Mouse (Mus musculus) heart, embryonic 15.5 days (tissue): ENCODE measurements at regions not wholly inside any gene's neighbourhood (a gene's known extent, or its start where the extent isn't known, plus 50 kb on each side); places are given as distances from the start of the nearest gene placed in this dataset.

ENCODE experiments used
- ATAC-seq: fragments of 200-750 bp; cut with Nextera tagmentation; replicated peaks from 2 replicates; pipeline ENCODE4 v1.8.0; 2017; ENCODE audit warnings: low read depth, moderate TSS enrichment; ENCODE audit not compliant: insufficient number of reproducible peaks, insufficient read depth, low FRiP score
- H3K27ac ChIP-seq: fragments of 300-500 bp; sonication (generic); 2 replicates; pipeline ENCODE4 v1.5.1; 2015; ENCODE audit warnings: mild to moderate bottlenecking, inconsistent platforms
- H3K27me3 ChIP-seq: fragments of 300-500 bp; sonication (generic); 2 replicates; pipeline ENCODE4 v1.6.1; 2015; ENCODE audit warnings: inconsistent platforms
- H3K36me3 ChIP-seq: fragments of 300-500 bp; sonication (generic); 2 replicates; pipeline ENCODE4 v1.6.1; 2015; ENCODE audit warnings: mild to moderate bottlenecking, inconsistent platforms
- H3K4me1 ChIP-seq: fragments of 300-500 bp; sonication (generic); replicated peaks from 2 replicates; pipeline ENCODE4 v1.6.1; 2015; ENCODE audit warnings: inconsistent platforms
- H3K4me2 ChIP-seq: fragments of 300-500 bp; sonication (generic); 2 replicates; pipeline ENCODE4 v1.6.1; 2015; ENCODE audit warnings: inconsistent platforms, mild to moderate bottlenecking, moderate library complexity
- H3K4me3 ChIP-seq: fragments of 300-500 bp; sonication (generic); 2 replicates; pipeline ENCODE4 v1.5.1; 2015; ENCODE audit warnings: mild to moderate bottlenecking, inconsistent platforms
- H3K9ac ChIP-seq: fragments of 300-500 bp; sonication (generic); 2 replicates; pipeline ENCODE4 v1.6.1; 2015; ENCODE audit warnings: mild to moderate bottlenecking, inconsistent platforms
- H3K9me3 ChIP-seq: fragments of 300-500 bp; sonication (generic); replicated peaks from 2 replicates; pipeline ENCODE4 v1.6.1; 2016; ENCODE audit warnings: inconsistent platforms
- WGBS: fragments of 180-500 bp; shearing (Covaris S2); methylation state at CpG from one replicate; pipeline ENCODE4 v1.1.7; 2015; ENCODE audit warnings: mixed read lengths; 5-methylcytosine and 5-hydroxymethylcytosine counted together

DNA sequence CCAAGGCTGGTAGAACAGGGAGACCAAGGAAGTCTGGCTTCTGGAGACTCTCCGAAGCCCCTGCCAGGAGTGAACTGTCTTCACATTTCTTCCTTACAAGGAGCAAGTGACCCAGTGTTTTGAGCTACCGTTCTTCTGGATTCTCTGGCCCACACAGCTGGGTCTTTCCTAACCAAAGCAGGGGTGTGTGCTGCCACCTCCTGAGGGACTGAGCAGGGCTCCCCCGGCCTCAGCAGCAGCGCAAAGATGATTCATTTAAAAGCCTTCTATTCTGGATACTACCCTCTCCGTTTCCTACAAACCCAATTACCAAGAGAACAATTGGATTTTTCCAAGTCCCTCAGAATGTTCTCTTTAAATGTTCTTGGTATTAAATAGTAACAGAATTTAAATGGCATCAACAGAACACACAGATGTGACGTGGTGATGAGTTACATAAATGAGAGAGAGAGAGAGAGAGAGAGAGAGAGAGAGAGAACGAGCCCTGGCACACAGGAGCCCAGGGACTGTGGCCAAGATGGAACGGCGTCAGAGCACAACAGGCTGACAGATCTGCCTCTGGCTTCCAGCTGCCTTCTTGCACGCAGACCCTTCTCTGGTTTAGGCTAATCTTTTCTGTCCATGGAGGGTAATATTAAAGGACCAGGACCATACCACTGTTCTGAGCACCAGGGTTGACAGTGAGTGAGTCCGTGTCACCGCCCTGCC is 191.6 kb downstream of the Agtpbp1 start:
- Histone ChIP-seq H3K27me3 (no peaks in the 10 kb centered on the region), H3K4me1 (no peaks in the 10 kb centered on the region), H3K4me2 (no peak overlapping the region), H3K27ac (no peak overlapping the region), H3K36me3 (no peaks in the 10 kb centered on the region), H3K9me3 (no peaks in the 10 kb centered on the region), H3K4me3 (no peak overlapping the region), H3K9ac (no peak overlapping the region)
- 70% methylated on average over 12 of the region's 12 CpGs for WGBS
- no peak for ATAC-seq

DNA sequence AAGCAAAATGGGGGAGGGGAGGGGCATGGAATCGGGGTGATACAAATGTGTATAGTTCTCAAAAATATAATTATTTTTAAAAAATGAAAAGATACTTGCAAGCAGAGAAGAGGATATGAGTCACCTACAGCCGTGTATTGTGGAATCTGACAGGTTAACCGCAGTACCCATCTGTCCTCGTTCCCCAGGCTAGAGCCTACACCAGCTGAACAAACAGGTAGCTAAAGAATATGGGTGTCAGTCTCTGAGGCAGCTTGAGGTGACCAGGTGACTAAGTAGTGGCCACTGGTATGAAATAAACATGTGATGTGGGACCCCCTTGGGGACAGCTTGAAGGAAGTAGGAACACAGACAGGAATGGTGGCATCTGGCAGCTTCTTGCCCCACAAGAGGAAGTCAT is 192.2 kb downstream of the Agtpbp1 start:
- no peaks in the 10 kb centered on the region for H3K9me3 ChIP-seq
- H3K27me3 ChIP-seq: no peaks in the 10 kb centered on the region
- no peak for ATAC-seq
- H3K9ac ChIP-seq: no peak overlapping the region
- H3K27ac ChIP-seq: no peak overlapping the region
- H3K4me3 ChIP-seq: no peak overlapping the region
- no peak overlapping the region for H3K4me2 ChIP-seq
- 79% methylated on average over 4 of the region's 4 CpGs for WGBS
- H3K36me3 ChIP-seq: no peaks in the 10 kb centered on the region
- no peaks in the 10 kb centered on the region for H3K4me1 ChIP-seq

DNA sequence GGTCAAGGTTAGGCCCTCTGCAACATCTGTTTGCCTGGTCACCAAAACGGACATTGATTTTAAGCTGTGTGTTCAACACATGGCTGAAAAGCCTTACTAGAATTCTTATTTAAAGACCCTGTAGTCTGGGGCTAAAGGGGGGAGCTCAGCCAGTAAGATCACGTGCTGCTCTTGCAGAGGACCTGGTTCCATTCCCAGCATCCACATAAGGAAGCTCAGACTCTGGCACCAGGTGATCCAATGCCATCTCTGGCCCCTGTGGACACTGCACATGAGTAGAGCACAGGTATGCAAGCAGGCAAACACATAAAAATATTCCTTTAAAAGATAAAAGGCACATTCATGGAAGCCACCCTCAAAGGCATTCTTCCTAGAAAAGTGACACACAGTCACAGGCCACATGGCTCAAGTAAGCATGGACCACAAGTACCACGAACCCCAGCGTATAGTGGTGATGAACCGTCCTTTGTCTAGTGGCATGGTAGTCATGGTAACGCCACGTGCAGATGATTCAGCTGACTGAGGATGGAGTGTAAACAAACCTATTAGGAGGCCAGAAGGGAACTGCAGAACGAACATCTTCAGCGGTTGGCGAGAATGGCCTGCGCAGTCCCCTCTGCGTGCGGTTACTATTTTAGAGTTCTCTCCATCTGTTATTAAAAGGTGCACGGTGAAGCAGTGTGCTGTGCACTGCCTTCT is 197.3 kb downstream of the Agtpbp1 start:
- ATAC-seq: no peak
- no peak overlapping the region for H3K4me3 ChIP-seq
- no peak overlapping the region for H3K27ac ChIP-seq
- H3K4me2 ChIP-seq: no peak overlapping the region
- H3K27me3 ChIP-seq: no peaks in the 10 kb centered on the region
- H3K9ac ChIP-seq: no peak overlapping the region
- H3K4me1 ChIP-seq: no peaks in the 10 kb centered on the region
- H3K36me3 ChIP-seq: no peaks in the 10 kb centered on the region
- WGBS: 81% methylated on average over 14 of the region's 14 CpGs
- no peaks in the 10 kb centered on the region for H3K9me3 ChIP-seq

DNA sequence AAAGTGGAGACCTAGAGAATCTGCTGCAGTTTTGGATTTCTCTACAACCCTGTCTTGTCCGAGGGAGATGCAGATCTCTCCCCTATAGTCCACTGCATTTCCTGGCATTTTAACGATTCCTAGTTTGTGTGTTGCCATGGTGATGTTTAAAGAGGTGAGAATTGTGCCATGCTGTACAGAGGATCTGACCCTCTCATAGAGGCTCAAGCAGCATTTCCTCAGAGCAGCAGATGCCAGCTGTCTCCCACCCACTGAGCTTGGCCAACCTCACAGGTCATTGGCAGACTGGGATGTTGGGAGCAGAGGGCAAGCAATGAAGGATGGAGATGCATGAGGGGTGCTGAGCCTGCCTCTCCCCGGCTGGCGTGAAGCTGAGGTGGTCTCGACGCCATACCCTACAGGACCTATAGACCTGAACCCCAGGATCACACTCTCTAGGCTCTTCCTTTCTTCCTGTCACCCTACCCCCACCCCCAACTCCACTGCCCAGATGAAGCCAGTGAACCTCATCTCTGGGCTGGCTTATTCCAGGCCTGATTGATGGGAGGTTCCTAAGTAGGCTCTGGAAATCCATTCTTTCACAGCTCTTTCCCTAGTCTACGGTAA is 198.0 kb downstream of the Agtpbp1 start:
- Histone ChIP-seq H3K27ac (no peak overlapping the region), H3K4me2 (no peak overlapping the region), H3K9ac (no peak overlapping the region), H3K9me3 (no peaks in the 10 kb centered on the region), H3K4me3 (no peak overlapping the region), H3K4me1 (no peaks in the 10 kb centered on the region), H3K27me3 (no peaks in the 10 kb centered on the region), H3K36me3 (no peaks in the 10 kb centered on the region)
- 76% methylated on average over 7 of the region's 7 CpGs for WGBS
- no peak for ATAC-seq

DNA sequence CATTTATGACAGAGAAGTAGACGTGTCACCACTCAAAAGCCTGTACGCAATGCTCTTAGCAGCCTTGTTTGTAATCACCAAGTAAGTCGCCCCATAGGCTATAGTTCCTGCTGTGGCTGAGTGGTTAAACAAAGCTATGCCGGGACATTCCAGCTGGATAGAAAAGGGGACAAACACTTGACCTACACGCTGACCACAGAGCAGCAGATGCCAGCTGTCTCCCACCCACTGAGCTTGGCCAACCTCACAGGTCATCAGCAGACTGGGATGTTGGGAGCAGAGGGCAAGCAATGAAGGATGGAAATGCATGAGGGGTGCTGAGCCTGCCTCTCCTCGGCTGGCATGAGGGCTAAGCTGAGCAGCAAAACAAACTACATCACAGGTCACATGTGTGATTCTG is 199.2 kb downstream of the Agtpbp1 start:
- H3K36me3 ChIP-seq: no peaks in the 10 kb centered on the region
- WGBS: 62% methylated on average over 6 of the region's 6 CpGs
- H3K4me3 ChIP-seq: no peak overlapping the region
- H3K27ac ChIP-seq: no peak overlapping the region
- H3K4me2 ChIP-seq: no peak overlapping the region
- no peaks in the 10 kb centered on the region for H3K4me1 ChIP-seq
- no peak for ATAC-seq
- no peak overlapping the region for H3K9ac ChIP-seq
- H3K27me3 ChIP-seq: no peaks in the 10 kb centered on the region
- H3K9me3 ChIP-seq: no peaks in the 10 kb centered on the region

DNA sequence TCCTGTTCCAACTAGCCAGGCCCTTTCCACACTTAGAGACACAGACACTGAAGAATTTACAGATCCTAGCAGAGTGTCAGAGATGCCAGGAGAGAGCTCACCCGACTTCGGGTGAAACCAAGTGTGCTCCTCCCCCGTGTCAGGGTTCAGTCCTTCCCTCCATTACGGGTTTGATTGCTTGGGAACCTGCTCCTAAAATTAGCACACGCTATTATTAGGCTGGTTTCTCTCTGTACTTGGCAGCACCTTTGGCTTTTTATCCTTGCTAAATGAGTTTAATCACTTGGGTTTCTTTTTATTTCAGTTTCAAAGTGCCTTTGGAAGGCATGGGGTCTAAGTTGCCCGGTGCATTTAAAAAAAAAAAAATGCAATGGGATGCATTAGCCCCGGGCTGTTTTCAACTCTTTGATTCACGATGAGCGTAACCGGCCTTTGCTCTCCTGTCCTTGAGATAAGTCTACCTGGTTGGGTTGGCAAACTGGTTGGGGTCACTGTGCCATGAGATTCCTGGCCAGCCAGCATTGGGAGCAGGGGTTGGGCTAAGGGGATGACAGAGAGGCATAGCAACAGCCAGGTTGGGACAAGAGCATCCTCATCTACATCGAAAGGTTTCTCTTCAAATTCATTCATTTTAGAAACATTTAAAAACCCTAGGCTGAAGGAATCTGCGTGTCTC is 214.7 kb downstream of the Agtpbp1 start:
- Histone ChIP-seq H3K4me3 (no peak overlapping the region), H3K9me3 (no peaks in the 10 kb centered on the region), H3K4me1 (peaks cover 14% of the 10 kb centered on the region; the same call in 1 of the 2 replicates), H3K27me3 (no peaks in the 10 kb centered on the region), H3K9ac (no peak overlapping the region), H3K4me2 (peak overlapping the region; percentile 29), H3K36me3 (no peaks in the 10 kb centered on the region), H3K27ac (no peak overlapping the region; the same call in 1 of the 2 replicates)
- WGBS: 55% methylated on average over 12 of the region's 12 CpGs
- no peak for ATAC-seq

DNA sequence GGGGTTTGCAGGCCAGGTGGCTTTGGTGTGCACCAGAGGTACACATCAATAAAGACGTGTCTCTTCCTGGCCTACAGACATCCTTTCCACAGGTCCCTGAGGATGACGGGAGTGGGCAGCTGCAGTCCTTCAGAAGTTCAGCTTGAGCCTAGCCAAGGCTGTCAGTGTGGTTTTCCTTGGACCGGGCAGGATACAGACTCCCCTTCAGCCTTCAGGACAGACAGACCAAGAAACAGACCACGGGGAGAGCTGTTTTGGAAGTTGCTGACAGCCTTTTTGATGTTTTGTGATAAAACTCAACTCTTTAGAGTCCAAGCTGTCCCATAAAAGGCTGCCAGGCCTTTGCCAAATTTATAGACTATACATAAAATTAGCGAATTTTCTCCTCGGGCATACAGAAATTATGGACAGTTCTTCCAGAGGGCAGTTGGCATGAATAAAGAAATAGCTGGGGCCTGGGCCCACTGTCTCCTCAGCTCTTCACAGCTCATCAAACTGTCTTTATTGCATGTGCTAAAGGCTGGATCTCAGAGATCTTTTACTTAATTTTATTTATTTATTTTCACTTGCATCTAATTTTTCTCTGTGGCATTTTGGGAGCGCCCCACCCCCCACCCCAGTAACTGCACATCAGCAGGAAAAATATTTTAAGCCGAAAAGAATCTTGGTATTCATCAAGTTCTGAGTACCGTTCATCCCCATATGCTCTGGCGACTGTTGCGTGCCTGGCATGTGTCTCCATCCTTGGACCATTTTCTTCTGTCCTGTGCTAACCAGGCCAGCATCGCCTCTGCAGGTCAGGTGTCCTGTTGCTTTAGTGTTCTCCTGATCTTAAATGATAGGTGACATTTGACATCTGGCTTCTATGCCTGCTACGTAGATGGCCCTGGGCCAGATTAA is 216.2 kb downstream of the Agtpbp1 start:
- Histone ChIP-seq H3K9ac (no peak overlapping the region), H3K4me2 (no peak overlapping the region), H3K36me3 (no peaks in the 10 kb centered on the region), H3K27ac (no peak overlapping the region), H3K27me3 (no peaks in the 10 kb centered on the region), H3K9me3 (no peaks in the 10 kb centered on the region), H3K4me3 (no peak overlapping the region), H3K4me1 (peaks cover 14% of the 10 kb centered on the region; the same call in 1 of the 2 replicates)
- no peak; the same call in 1 of the 2 replicates for ATAC-seq
- 63% methylated on average over 13 of the region's 13 CpGs for WGBS

DNA sequence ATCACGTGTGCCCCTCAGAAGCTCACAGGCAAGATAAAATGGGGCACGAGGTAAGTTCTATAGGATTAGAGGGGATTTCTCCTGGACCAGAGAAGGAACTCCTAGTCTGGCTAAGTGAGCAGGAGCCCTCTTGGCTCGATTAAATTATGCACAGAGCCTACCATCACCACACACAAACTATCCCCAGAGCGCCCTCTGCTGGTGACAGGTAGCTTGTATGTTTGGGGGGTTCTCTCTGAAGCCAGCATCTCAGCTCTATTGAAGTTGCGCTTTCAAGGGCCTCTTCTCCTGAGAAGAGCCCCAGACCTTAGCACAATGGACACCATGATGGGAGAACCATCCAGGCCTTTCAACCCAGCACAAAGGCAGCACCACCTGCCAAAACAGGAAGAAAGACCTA is 219.6 kb downstream of the Agtpbp1 start:
- no peaks in the 10 kb centered on the region for H3K27me3 ChIP-seq
- 46% methylated on average over 5 of the region's 5 CpGs for WGBS
- ATAC-seq: no peak

DNA sequence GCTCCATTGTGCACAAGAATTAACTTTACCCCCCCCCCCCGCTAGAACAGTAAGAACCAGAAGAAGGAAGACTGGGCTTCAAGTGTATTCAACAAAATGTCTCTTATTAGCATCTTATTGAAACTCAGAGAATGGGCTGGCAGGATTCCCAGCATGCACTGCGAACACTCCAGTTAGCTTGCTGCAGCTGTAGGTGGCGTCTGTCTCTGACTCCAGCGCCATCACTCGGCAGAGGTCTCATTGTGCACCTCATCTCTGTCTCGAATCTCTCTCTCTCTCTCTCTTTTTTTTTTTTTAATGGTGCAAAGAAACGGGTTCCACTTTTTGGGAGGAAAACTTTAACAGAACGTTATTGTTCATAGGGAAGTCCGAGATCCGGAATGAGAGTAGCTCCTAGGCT is 221.6 kb downstream of the Agtpbp1 start:
- no peak overlapping the region for H3K9ac ChIP-seq
- no peaks in the 10 kb centered on the region for H3K4me1 ChIP-seq
- WGBS: 74% methylated on average over 10 of the region's 10 CpGs
- H3K4me3 ChIP-seq: no peak overlapping the region
- no peak for ATAC-seq
- no peaks in the 10 kb centered on the region for H3K9me3 ChIP-seq
- H3K4me2 ChIP-seq: no peak overlapping the region
- H3K36me3 ChIP-seq: no peaks in the 10 kb centered on the region
- H3K27ac ChIP-seq: no peak overlapping the region
- no peaks in the 10 kb centered on the region for H3K27me3 ChIP-seq

More for the DNA sequence above, 219.6 kb downstream of the Agtpbp1 start:
- Histone ChIP-seq H3K27ac (no peak overlapping the region), H3K4me1 (peaks cover 5% of the 10 kb centered on the region; the same call in 1 of the 2 replicates), H3K4me2 (no peak overlapping the region), H3K9me3 (no peaks in the 10 kb centered on the region), H3K4me3 (no peak overlapping the region), H3K36me3 (no peaks in the 10 kb centered on the region), H3K9ac (no peak overlapping the region)

DNA sequence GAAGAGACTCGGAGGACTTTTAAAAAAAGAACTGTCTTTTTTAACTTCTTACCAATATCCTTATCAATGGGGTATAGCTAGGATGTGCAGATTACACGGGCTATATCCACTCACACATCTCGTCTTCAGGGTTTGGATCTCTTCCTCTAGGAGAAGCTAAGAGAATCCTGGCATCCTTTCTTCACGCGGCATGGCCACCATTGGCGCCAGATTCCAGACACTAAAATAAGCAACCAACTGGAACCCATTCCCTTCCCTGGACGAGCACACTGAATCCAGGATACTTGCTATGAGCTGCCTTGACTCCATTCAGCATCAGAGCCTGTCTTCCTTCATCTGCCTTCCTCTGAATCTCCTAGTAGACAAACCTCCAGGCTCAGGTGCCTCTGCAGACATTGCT is 223.7 kb downstream of the Agtpbp1 start:
- no peak overlapping the region for H3K9ac ChIP-seq
- ATAC-seq: no peak
- H3K27me3 ChIP-seq: no peaks in the 10 kb centered on the region
- no peaks in the 10 kb centered on the region for H3K4me1 ChIP-seq
- 68% methylated on average over 7 of the region's 7 CpGs for WGBS
- H3K36me3 ChIP-seq: no peaks in the 10 kb centered on the region
- H3K9me3 ChIP-seq: no peaks in the 10 kb centered on the region
- H3K4me3 ChIP-seq: no peak overlapping the region
- H3K27ac ChIP-seq: no peak overlapping the region
- H3K4me2 ChIP-seq: no peak overlapping the region
